Mouse (Mus musculus) liver, embryonic 12.5 days (tissue): Measurements from ENCODE around the gene Cntnap1. TPM values are rescaled to one million over a fixed set of nuclear protein-coding genes. Genes with fewer than 3 reads are reported as not detected.

Source experiments
- ATAC-seq: fragments of 200-750 bp; cut with Nextera tagmentation; 2 replicates; pipeline ENCODE4 v1.8.0; 2017; ENCODE audit warnings: moderate number of reproducible peaks, mild to moderate bottlenecking, moderate library complexity
- H3K27ac ChIP-seq: fragments of 300-500 bp; sonication (generic); 2 replicates; pipeline ENCODE4 v1.5.1; 2016; ENCODE audit warnings: mild to moderate bottlenecking
- H3K27me3 ChIP-seq: fragments of 300-500 bp; sonication (generic); replicated peaks from 2 replicates; pipeline ENCODE4 v1.6.1; 2016; ENCODE audit warnings: mild to moderate bottlenecking, moderate library complexity
- H3K36me3 ChIP-seq: fragments of 300-500 bp; sonication (generic); 2 replicates; pipeline ENCODE4 v1.6.1; 2016; ENCODE audit warnings: mild to moderate bottlenecking, moderate library complexity
- H3K4me1 ChIP-seq: fragments of 300-500 bp; sonication (generic); 2 replicates; pipeline ENCODE4 v1.6.1; 2016
- H3K4me2 ChIP-seq: fragments of 300-500 bp; sonication (generic); 2 replicates; pipeline ENCODE4 v1.6.1; 2016; ENCODE audit warnings: mild to moderate bottlenecking, moderate library complexity
- H3K4me3 ChIP-seq: fragments of 300-500 bp; sonication (generic); 2 replicates; pipeline ENCODE4 v1.5.1; 2016; ENCODE audit warnings: mild to moderate bottlenecking, moderate library complexity
- H3K9ac ChIP-seq: fragments of 300-500 bp; sonication (generic); 2 replicates; pipeline ENCODE4 v1.6.1; 2016; ENCODE audit warnings: mild to moderate bottlenecking, moderate library complexity
- H3K9me3 ChIP-seq: fragments of 300-500 bp; sonication (generic); replicated peaks from 2 replicates; pipeline ENCODE4 v1.6.1; 2016; ENCODE audit warnings: mild to moderate bottlenecking, moderate library complexity
- WGBS: fragments of 180-500 bp; shearing (Covaris S2); methylation state at CpG from one replicate; pipeline ENCODE4 v1.1.7; 2016; ENCODE audit not compliant: insufficient replicate concordance; 5-methylcytosine and 5-hydroxymethylcytosine counted together
- polyA plus RNA-seq: library from polyadenylated mRNA; unstranded; fragments of >200 nt; fragmentation: Nextera tagmentation; extraction: Ambion mirVana; gene quantifications from 2 replicates; pipeline ENCODE4 v1.2.1, GENCODE M21; 2016

Gene Cntnap1
- polyA plus RNA-seq, 1 experiment from 2014 or later = 0.17 TPM

- H3K27ac ChIP-seq = no peak overlapping the region
- ATAC-seq = no peak
- WGBS = 70% methylated on average over 14 of the region's 14 CpGs
- H3K27me3 ChIP-seq = peaks cover 68% of the 10 kb centered on the region
- H3K4me2 ChIP-seq = no peak overlapping the region
- H3K4me3 ChIP-seq = no peak overlapping the region
- no peak overlapping the region for H3K9ac ChIP-seq
- H3K4me1 ChIP-seq = peaks cover 7% of the 10 kb centered on the region; the same call in 1 of the 2 replicates
- H3K9me3 ChIP-seq = no peaks in the 10 kb centered on the region
- H3K36me3 ChIP-seq = no peaks in the 10 kb centered on the region
Measured at GRCm38 (mm10) chr11:101182771-101183517, 12.6 kb downstream of the Cntnap1 start.

GRCm38 (mm10) chr11:101184984-101185383 is 14.7 kb downstream of the Cntnap1 start:
- H3K9me3 ChIP-seq = no peaks in the 10 kb centered on the region

GRCm38 (mm10) chr11:101185441-101185840 is 15.1 kb downstream of the Cntnap1 start:
- H3K9me3 ChIP-seq = no peaks in the 10 kb centered on the region
- no peak overlapping the region for H3K9ac ChIP-seq
- no peaks in the 10 kb centered on the region for H3K36me3 ChIP-seq
- ATAC-seq = no peak
- no peak overlapping the region for H3K4me3 ChIP-seq
- H3K27me3 ChIP-seq = peaks cover 44% of the 10 kb centered on the region
- H3K4me2 ChIP-seq = no peak overlapping the region
- 76% methylated on average over 4 of the region's 4 CpGs for WGBS
- H3K4me1 ChIP-seq = peaks cover 31% of the 10 kb centered on the region
- H3K27ac ChIP-seq = no peak overlapping the region

More at GRCm38 (mm10) chr11:101184984-101185383, 14.7 kb downstream of the Cntnap1 start:
- ATAC-seq = no peak
- H3K36me3 ChIP-seq = no peaks in the 10 kb centered on the region
- H3K27ac ChIP-seq = no peak overlapping the region
- no peak overlapping the region for H3K9ac ChIP-seq
- peaks cover 27% of the 10 kb centered on the region for H3K4me1 ChIP-seq
- H3K27me3 ChIP-seq = peaks cover 49% of the 10 kb centered on the region
- no peak overlapping the region for H3K4me2 ChIP-seq
- no peak overlapping the region for H3K4me3 ChIP-seq
- WGBS = 80% methylated on average over 12 of the region's 12 CpGs

- H3K27me3 ChIP-seq = peaks cover 34% of the 10 kb centered on the region
- no peaks in the 10 kb centered on the region for H3K9me3 ChIP-seq
- no peaks in the 10 kb centered on the region; the same call in 1 of the 2 replicates for H3K36me3 ChIP-seq
- peaks cover 40% of the 10 kb centered on the region for H3K4me1 ChIP-seq
- no peak overlapping the region for H3K4me2 ChIP-seq
- H3K4me3 ChIP-seq = no peak overlapping the region
- no peak overlapping the region for H3K27ac ChIP-seq
- ATAC-seq = no peak
- WGBS = 90% methylated on average over 27 of the region's 27 CpGs
- H3K9ac ChIP-seq = no peak overlapping the region
Measured at GRCm38 (mm10) chr11:101186526-101187247, 16.4 kb downstream of the Cntnap1 start.

GRCm38 (mm10) chr11:101187541-101187940 is 17.2 kb downstream of the Cntnap1 start:
- 80% methylated on average over 5 of the region's 5 CpGs for WGBS
- Histone ChIP-seq H3K9me3 (no peaks in the 10 kb centered on the region), H3K36me3 (peaks cover 6% of the 10 kb centered on the region)

GRCm38 (mm10) chr11:101188166-101188805 is 18.0 kb downstream of the Cntnap1 start:
- no peak for ATAC-seq
- Histone ChIP-seq H3K9ac (no peak overlapping the region), H3K4me3 (no peak overlapping the region), H3K36me3 (peaks cover 12% of the 10 kb centered on the region), H3K9me3 (no peaks in the 10 kb centered on the region), H3K27ac (peak overlapping the region; percentile 96), H3K4me2 (no peak overlapping the region), H3K27me3 (peaks cover 18% of the 10 kb centered on the region), H3K4me1 (peaks cover 44% of the 10 kb centered on the region)
- WGBS = 86% methylated on average over 11 of the region's 11 CpGs

More at GRCm38 (mm10) chr11:101187541-101187940, 17.2 kb downstream of the Cntnap1 start:
- Histone ChIP-seq H3K4me1 (peaks cover 44% of the 10 kb centered on the region), H3K9ac (no peak overlapping the region), H3K4me3 (no peak overlapping the region), H3K4me2 (no peak overlapping the region), H3K27ac (0 out of 2 replicates have a peak overlapping the region, but pooled peaks have one; percentile 34), H3K27me3 (peaks cover 26% of the 10 kb centered on the region)
- no peak for ATAC-seq

- 11% methylated on average over 6 of the region's 6 CpGs for WGBS
- Histone ChIP-seq H3K4me3 (peak overlapping the region; percentile 10; the same call in 1 of the 2 replicates), H3K27ac (peak overlapping the region; percentile 96), H3K4me2 (peak overlapping the region; percentile 59), H3K9ac (peak overlapping the region; percentile 73), H3K27me3 (peaks cover 5% of the 10 kb centered on the region), H3K36me3 (peaks cover 18% of the 10 kb centered on the region), H3K4me1 (peaks cover 44% of the 10 kb centered on the region), H3K9me3 (no peaks in the 10 kb centered on the region)
- ATAC-seq = peak; percentile 97
Measured at GRCm38 (mm10) chr11:101189495-101190180, 19.3 kb downstream of the Cntnap1 start.

- Histone ChIP-seq H3K27me3 (no peaks in the 10 kb centered on the region; the same call in 1 of the 2 replicates), H3K9ac (peak overlapping the region; percentile 73), H3K4me3 (0 out of 2 replicates have a peak overlapping the region, but pooled peaks have one; percentile 10), H3K4me1 (peaks cover 44% of the 10 kb centered on the region), H3K36me3 (peaks cover 18% of the 10 kb centered on the region), H3K27ac (peak overlapping the region; percentile 96), H3K4me2 (peak overlapping the region; percentile 59), H3K9me3 (no peaks in the 10 kb centered on the region)
- ATAC-seq = peak; percentile 85
- 43% methylated on average over 8 of the region's 8 CpGs for WGBS
Measured at GRCm38 (mm10) chr11:101190181-101190912, 20.0 kb downstream of the Cntnap1 start.

GRCm38 (mm10) chr11:101190913-101191907 is 20.9 kb downstream of the Cntnap1 start:
- Histone ChIP-seq H3K4me2 (peak overlapping the region; percentile 59), H3K9ac (peak overlapping the region; percentile 73)
- no peak for ATAC-seq

GRCm38 (mm10) chr11:101191919-101192470 is 21.7 kb downstream of the Cntnap1 start:
- Histone ChIP-seq H3K27ac (peak overlapping the region; percentile 96), H3K4me3 (no peak overlapping the region), H3K9ac (no peak overlapping the region), H3K36me3 (peaks cover 26% of the 10 kb centered on the region), H3K9me3 (no peaks in the 10 kb centered on the region), H3K4me1 (peaks cover 44% of the 10 kb centered on the region), H3K4me2 (no peak overlapping the region), H3K27me3 (no peaks in the 10 kb centered on the region)
- ATAC-seq = no peak
- 87% methylated on average over 4 of the region's 4 CpGs for WGBS

More at GRCm38 (mm10) chr11:101190913-101191907, 20.9 kb downstream of the Cntnap1 start:
- 44% methylated on average over 17 of the region's 17 CpGs for WGBS
- peak overlapping the region; percentile 96 for H3K27ac ChIP-seq
- H3K36me3 ChIP-seq = peaks cover 18% of the 10 kb centered on the region
- peaks cover 44% of the 10 kb centered on the region for H3K4me1 ChIP-seq
- no peak overlapping the region for H3K4me3 ChIP-seq
- H3K9me3 ChIP-seq = no peaks in the 10 kb centered on the region
- H3K27me3 ChIP-seq = no peaks in the 10 kb centered on the region
